Mouse (Mus musculus) erythroblast, embryonic 14.5 days (primary cell): Measurements from ENCODE around the gene Mfap5. TPM values are rescaled to one million over a fixed set of nuclear protein-coding genes. Genes with fewer than 3 reads are reported as not detected.

Experiments used
- H3K27me3 ChIP-seq: 2 replicates; pipeline ENCODE4 v1.6.1; 2012; ENCODE audit warnings: inconsistent platforms; ENCODE audit not compliant: control insufficient read depth
- H3K36me3 ChIP-seq: 2 replicates; pipeline ENCODE4 v1.6.1; 2012; ENCODE audit warnings: mild to moderate bottlenecking, inconsistent platforms; ENCODE audit not compliant: control insufficient read depth
- H3K4me1 ChIP-seq: 2 replicates; pipeline ENCODE4 v1.6.1; 2012; ENCODE audit warnings: inconsistent platforms; ENCODE audit not compliant: control insufficient read depth
- H3K4me3 ChIP-seq: replicated peaks from 2 replicates; pipeline ENCODE3; 2012; ENCODE audit warnings: moderate library complexity, mild to moderate bottlenecking, inconsistent platforms
- H3K9me3 ChIP-seq: 2 replicates; pipeline ENCODE4 v1.6.1; 2012; ENCODE audit warnings: low read length, inconsistent platforms, mixed read lengths; ENCODE audit not compliant: control insufficient read depth
- GATA1 ChIP-seq: IDR thresholded peaks from 2 replicates; pipeline ENCODE4 v1.6.1; 2012; ENCODE audit warnings: low read length, inconsistent platforms, mixed read lengths
- TAL1 ChIP-seq: IDR thresholded peaks from 3 replicates; pipeline ENCODE4 v1.6.1; 2012; ENCODE audit warnings: low read length, inconsistent platforms, mixed read lengths
- polyA plus RNA-seq: library from polyadenylated mRNA; stranded (reverse); fragments of >175 nt; gene quantifications from 2 replicates; pipeline ENCODE4 v1.2.3, GENCODE M21; 2012

Mfap5 gene
- polyA plus RNA-seq, 1 experiment, result not detected

- Histone ChIP-seq H3K9me3 (peaks cover 3% of the 10 kb centered on the region; the same call in 1 of the 2 replicates), H3K4me3 (peak overlapping the region; percentile 43), H3K36me3 (no peaks in the 10 kb centered on the region), H3K27me3 (peaks cover 89% of the 10 kb centered on the region), H3K4me1 (peaks cover 2% of the 10 kb centered on the region)
- no peak for TF ChIP-seq TAL1
- no peak for TF ChIP-seq GATA1
Measured at GRCm38 (mm10) chr6:122486297-122487117, 19.1 kb upstream of the Mfap5 start.

GRCm38 (mm10) chr6:122490929-122491512 is 14.6 kb upstream of the Mfap5 start:
- H3K9me3 ChIP-seq, result no peaks in the 10 kb centered on the region; the same call in 1 of the 2 replicates
- H3K4me1 ChIP-seq, result peaks cover 9% of the 10 kb centered on the region
- TF ChIP-seq TAL1 (no peak), GATA1 (no peak)
- H3K36me3 ChIP-seq, result no peaks in the 10 kb centered on the region
- H3K4me3 ChIP-seq, result no peak overlapping the region
- H3K27me3 ChIP-seq, result peaks cover 97% of the 10 kb centered on the region

GRCm38 (mm10) chr6:122491557-122491956 is 14.1 kb upstream of the Mfap5 start:
- Histone ChIP-seq H3K27me3 (peaks cover 97% of the 10 kb centered on the region), H3K36me3 (no peaks in the 10 kb centered on the region), H3K9me3 (no peaks in the 10 kb centered on the region; the same call in 1 of the 2 replicates), H3K4me1 (peaks cover 9% of the 10 kb centered on the region), H3K4me3 (peak overlapping the region; percentile 30)
- TF ChIP-seq GATA1 (no peak), TAL1 (no peak)

GRCm38 (mm10) chr6:122492479-122492878 is 13.2 kb upstream of the Mfap5 start:
- H3K4me3 ChIP-seq, result no peak overlapping the region
- peaks cover 9% of the 10 kb centered on the region for H3K4me1 ChIP-seq
- no peaks in the 10 kb centered on the region for H3K9me3 ChIP-seq
- peaks cover 96% of the 10 kb centered on the region for H3K27me3 ChIP-seq
- H3K36me3 ChIP-seq, result no peaks in the 10 kb centered on the region
- TF ChIP-seq GATA1 (no peak), TAL1 (no peak)

GRCm38 (mm10) chr6:122493799-122494472 is 11.7 kb upstream of the Mfap5 start:
- Histone ChIP-seq H3K4me1 (peaks cover 9% of the 10 kb centered on the region), H3K4me3 (no peak overlapping the region), H3K27me3 (peaks cover 93% of the 10 kb centered on the region), H3K36me3 (no peaks in the 10 kb centered on the region), H3K9me3 (no peaks in the 10 kb centered on the region)
- TF ChIP-seq TAL1, result no peak
- no peak for TF ChIP-seq GATA1

- TF ChIP-seq GATA1 (no peak), TAL1 (no peak)
- no peak overlapping the region for H3K4me3 ChIP-seq
Measured at GRCm38 (mm10) chr6:122495082-122495881, 10.4 kb upstream of the Mfap5 start.

GRCm38 (mm10) chr6:122496501-122496900 is 9.1 kb upstream of the Mfap5 start:
- Histone ChIP-seq H3K27me3 (peaks cover 70% of the 10 kb centered on the region), H3K9me3 (no peaks in the 10 kb centered on the region), H3K4me1 (peaks cover 9% of the 10 kb centered on the region), H3K4me3 (no peak overlapping the region), H3K36me3 (no peaks in the 10 kb centered on the region)
- TF ChIP-seq GATA1 (no peak), TAL1 (no peak)

More at GRCm38 (mm10) chr6:122495082-122495881, 10.4 kb upstream of the Mfap5 start:
- Histone ChIP-seq H3K4me1 (peaks cover 9% of the 10 kb centered on the region), H3K9me3 (no peaks in the 10 kb centered on the region), H3K36me3 (no peaks in the 10 kb centered on the region), H3K27me3 (peaks cover 82% of the 10 kb centered on the region)

- no peaks in the 10 kb centered on the region for H3K9me3 ChIP-seq
- TF ChIP-seq TAL1 (no peak), GATA1 (no peak)
- no peaks in the 10 kb centered on the region for H3K36me3 ChIP-seq
- H3K4me3 ChIP-seq, result no peak within 1 kb of the TSS
- H3K27me3 ChIP-seq, result peaks cover 48% of the 10 kb centered on the region
- peaks cover 7% of the 10 kb centered on the region for H3K4me1 ChIP-seq
Measured at GRCm38 (mm10) chr6:122498661-122499060, 7.0 kb upstream of the Mfap5 start, which contains the start of gene Rimklb. Gene Rimklb (minus strand): TSS chr6:122498761.
